In genomic region chr2:18389631-18390030, GRCm38 (mm10) we compare ENCODE assay signal across 25 mouse cellular contexts. TPM values are rescaled to one million over a fixed set of nuclear protein-coding genes. Genes with fewer than 3 reads are reported as not detected.
DNase-seq lines count a peak whose midpoint lies in the region; ATAC-seq lines count a peak whose summit lies in the region.
"Had no signal": no experiment of that assay in that cellular context is flagged by ENCODE, and none has a peak within 500 bp of the region (broad histone marks: within the 10 kb centered on the region; RNA-seq: fewer than 3 reads in every experiment).

No protein-coding gene starts in this region.

- H3K4me1 ChIP-seq in hindbrain, embryonic 11.5 days (replicated peaks; ENCODE audit: control insufficient read depth, insufficient read depth, low read length), result 0 out of 2 replicates have a peak, but pooled peaks cover 2% of the 10 kb centered on the region

- H3K9ac ChIP-seq in hindbrain, embryonic 11.5 days (ENCODE audit: low read depth, low read length), result no peak overlapping the region
- H3K9ac ChIP-seq: embryonic facial prominence, embryonic 13.5 days; forebrain, embryonic 12.5 days; heart, embryonic 15.5 days; hindbrain, embryonic 14.5 days had no signal

- WGBS in hindbrain, embryonic 11.5 days, result 84% methylated on average over 1 of the region's 1 CpGs

- H3K27me3 ChIP-seq in hindbrain, embryonic 11.5 days (ENCODE audit: control insufficient read depth, insufficient read depth, low read length), result no peaks in the 10 kb centered on the region
- H3K27me3 ChIP-seq: embryonic facial prominence, embryonic 13.5 days; forebrain, embryonic 12.5 days; heart, embryonic 15.5 days had no signal

- no peak overlapping the region for H3K4me3 ChIP-seq in hindbrain, embryonic 11.5 days (ENCODE audit: low read depth, low read length)
- H3K4me3 ChIP-seq: embryonic facial prominence, embryonic 13.5 days; forebrain, embryonic 12.5 days; heart, adult 2 months; heart, embryonic 15.5 days had no signal

- H3K36me3 ChIP-seq in hindbrain, embryonic 11.5 days (ENCODE audit: control insufficient read depth, insufficient read depth, low read length), result no peaks in the 10 kb centered on the region
- H3K36me3 ChIP-seq: embryonic facial prominence, embryonic 13.5 days; forebrain, embryonic 12.5 days; heart, embryonic 15.5 days had no signal

- no peaks in the 10 kb centered on the region for H3K9me3 ChIP-seq in hindbrain, embryonic 11.5 days (ENCODE audit: control insufficient read depth, low read length)
- H3K9me3 ChIP-seq: embryonic facial prominence, embryonic 13.5 days; forebrain, embryonic 12.5 days; G1E; heart, embryonic 15.5 days had no signal

- DNase-seq in layer of hippocampus, adult 9-11 months, result peak; percentile 15
- no peak for DNase-seq in layer of hippocampus, adult 11-12 months (ENCODE audit: low spot score)
- DNase-seq in right cerebral cortex, postnatal 25 days, result peak; percentile 6
- DNase-seq in right cerebral cortex, postnatal 10 days (ENCODE audit: low spot score in 2 of 2), result no peak
- peak; percentile 61 for DNase-seq in brain, adult 2 months (ENCODE audit: low read depth, low spot score)
- no peak for DNase-seq in heart, adult 18-20 months
- no peak for DNase-seq in hindbrain, embryonic 11.5 days (ENCODE audit: low spot score)
- DNase-seq: adrenal gland, postnatal 14 days; B cell, adult 2 months; cerebellum, adult 18-20 months; cerebellum, adult 9-11 months; cerebellum, postnatal 36 days; gastrocnemius, postnatal 10 days; heart, adult 2 months; heart, postnatal 14 days had no signal

- ATAC-seq in hindbrain, embryonic 11.5 days (ENCODE audit: low FRiP score), result no peak
- ATAC-seq: activated CD4-positive, CD25-positive, alpha-beta regulatory T cell, adult 4 months; CD4-positive, CD25-positive, alpha-beta regulatory T cell, adult 4 months; forebrain, embryonic 16.5 days; Patski had no signal

- no peak overlapping the region for H3K4me2 ChIP-seq in hindbrain, embryonic 11.5 days (replicated peaks; ENCODE audit: low read depth, low read length)
- H3K4me2 ChIP-seq: embryonic facial prominence, embryonic 13.5 days; forebrain, embryonic 12.5 days; heart, embryonic 11.5 days; heart, embryonic 15.5 days had no signal

- H3K27ac ChIP-seq in hindbrain, embryonic 11.5 days (ENCODE audit: low read depth, low read length), result no peak overlapping the region
- H3K27ac ChIP-seq: embryonic facial prominence, embryonic 13.5 days; forebrain, embryonic 12.5 days; heart, adult 2 months; heart, embryonic 15.5 days; hindbrain, embryonic 14.5 days had no signal

RNA-seq across cellular contexts. Expression of gene Dnajc1, which starts 3.0 kb away (rescaled TPM):
- total RNA-seq in heart, adult 18-20 months (2021), result 10 to 100 TPM; 13.5 to 14.7 TPM
- 31.8 and 35.5 TPM in 2 replicates for polyA plus RNA-seq in hindbrain, embryonic 11.5 days (2014; fragmentation: Nextera tagmentation; extraction: Ambion mirVana)

Comparison
In these comparisons a context has a peak if more than half of its experiments do, and no peak if none do; other contexts are left out.
1. DNase-seq: peak in layer of hippocampus, adult 9-11 months (single experiment), right cerebral cortex, postnatal 25 days (single experiment) and brain, adult 2 months (single experiment); none in layer of hippocampus, adult 11-12 months (single experiment), right cerebral cortex, postnatal 10 days (0 of 2), heart, adult 18-20 months (0 of 2) and hindbrain, embryonic 11.5 days (single experiment).